Mouse (Mus musculus): Measurements from ENCODE around the gene Atg16l2. TPM values are rescaled to one million over a fixed set of nuclear protein-coding genes. Genes with fewer than 3 reads are reported as not detected.

The Atg16l2 gene
- polyA plus RNA-seq, 1 experiment = 62.9 TPM

- 83% methylated on average over 6 of the region's 6 CpGs for WGBS
- peaks cover 3% of the 10 kb centered on the region; the same call in 1 of the 2 replicates for H3K27me3 ChIP-seq (ENCODE audit: control insufficient read depth, insufficient read depth, low read length)
- H3K4me3 ChIP-seq (ENCODE audit: extremely low read depth, insufficient read depth, insufficient read length) = no peak overlapping the region
- peaks cover 16% of the 10 kb centered on the region; the same call in 1 of the 2 replicates for H3K4me1 ChIP-seq (ENCODE audit: control insufficient read depth, insufficient read depth, insufficient read length)
- H3K27ac ChIP-seq (ENCODE audit: insufficient read depth, low read length) = no peak overlapping the region
- DNase-seq (ENCODE audit: low read depth in 1 of 2, low spot score in 2 of 2) = no peak
- H3K36me3 ChIP-seq (ENCODE audit: control insufficient read depth, insufficient read depth, low read length) = no peaks in the 10 kb centered on the region
- TF ChIP-seq CTCF (IDR thresholded peaks at IDR 0.05; ENCODE audit: extremely low read depth, insufficient read depth, insufficient read length, insufficient replicate concordance) (no peak), POLR2A (IDR thresholded peaks at IDR 0.05; ENCODE audit: low read depth, low read length) (no peak)
Observed at GRCm38 (mm10) chr7:101324142-101324962, 22.3 kb upstream of the Atg16l2 start.

GRCm38 (mm10) chr7:101323141-101323594 is 21.1 kb upstream of the Atg16l2 start:
- Histone ChIP-seq H3K4me1 (ENCODE audit: control insufficient read depth, insufficient read depth, insufficient read length) (peaks cover 16% of the 10 kb centered on the region; the same call in 1 of the 2 replicates), H3K4me3 (ENCODE audit: extremely low read depth, insufficient read depth, insufficient read length) (no peak overlapping the region), H3K36me3 (ENCODE audit: control insufficient read depth, insufficient read depth, low read length) (no peaks in the 10 kb centered on the region), H3K27me3 (ENCODE audit: control insufficient read depth, insufficient read depth, low read length) (peaks cover 3% of the 10 kb centered on the region; the same call in 1 of the 2 replicates), H3K27ac (ENCODE audit: insufficient read depth, low read length) (no peak overlapping the region)
- no peak for DNase-seq (ENCODE audit: low read depth in 1 of 2, low spot score in 2 of 2)
- TF ChIP-seq POLR2A (IDR thresholded peaks at IDR 0.05; ENCODE audit: low read depth, low read length) (no peak), CTCF (IDR thresholded peaks at IDR 0.05; ENCODE audit: extremely low read depth, insufficient read depth, insufficient read length, insufficient replicate concordance) (no peak)
- 73% methylated on average over 4 of the region's 4 CpGs for WGBS

GRCm38 (mm10) chr7:101321218-101321827 is 19.3 kb upstream of the Atg16l2 start:
- H3K27ac ChIP-seq (ENCODE audit: insufficient read depth, low read length) = no peak overlapping the region

GRCm38 (mm10) chr7:101320399-101321217 is 18.6 kb upstream of the Atg16l2 start:
- H3K4me1 ChIP-seq (ENCODE audit: control insufficient read depth, insufficient read depth, insufficient read length) = peaks cover 21% of the 10 kb centered on the region; the same call in 1 of the 2 replicates
- peak overlapping the region; percentile 65 for H3K4me3 ChIP-seq (ENCODE audit: extremely low read depth, insufficient read depth, insufficient read length)
- WGBS = 7% methylated on average over 36 of the region's 37 CpGs
- DNase-seq (ENCODE audit: low read depth in 1 of 2, low spot score in 2 of 2) = peak in 1 of 2 experiments; percentile 23
- H3K27me3 ChIP-seq (ENCODE audit: control insufficient read depth, insufficient read depth, low read length) = peaks cover 3% of the 10 kb centered on the region; the same call in 1 of the 2 replicates
- TF ChIP-seq POLR2A (IDR thresholded peaks at IDR 0.05; ENCODE audit: low read depth, low read length) (no peak), CTCF (IDR thresholded peaks at IDR 0.05; ENCODE audit: extremely low read depth, insufficient read depth, insufficient read length, insufficient replicate concordance) (no peak)
- no peaks in the 10 kb centered on the region for H3K36me3 ChIP-seq (ENCODE audit: control insufficient read depth, insufficient read depth, low read length)
- no peak overlapping the region for H3K27ac ChIP-seq (ENCODE audit: insufficient read depth, low read length)

More at GRCm38 (mm10) chr7:101321218-101321827, 19.3 kb upstream of the Atg16l2 start:
- TF ChIP-seq CTCF (IDR thresholded peaks at IDR 0.05; ENCODE audit: extremely low read depth, insufficient read depth, insufficient read length, insufficient replicate concordance) (no peak), POLR2A (IDR thresholded peaks at IDR 0.05; ENCODE audit: low read depth, low read length) (no peak)
- WGBS = 2% methylated on average over 60 of the region's 61 CpGs
- H3K4me1 ChIP-seq (ENCODE audit: control insufficient read depth, insufficient read depth, insufficient read length) = peaks cover 16% of the 10 kb centered on the region; the same call in 1 of the 2 replicates
- H3K36me3 ChIP-seq (ENCODE audit: control insufficient read depth, insufficient read depth, low read length) = no peaks in the 10 kb centered on the region
- peak overlapping the region; percentile 65 for H3K4me3 ChIP-seq (ENCODE audit: extremely low read depth, insufficient read depth, insufficient read length)
- H3K27me3 ChIP-seq (ENCODE audit: control insufficient read depth, insufficient read depth, low read length) = peaks cover 3% of the 10 kb centered on the region; the same call in 1 of the 2 replicates
- peak in 1 of 2 experiments; percentile 22 for DNase-seq (ENCODE audit: low read depth in 1 of 2, low spot score in 2 of 2)

GRCm38 (mm10) chr7:101319796-101320195 is 17.7 kb upstream of the Atg16l2 start:
- peaks cover 21% of the 10 kb centered on the region; the same call in 1 of the 2 replicates for H3K4me1 ChIP-seq (ENCODE audit: control insufficient read depth, insufficient read depth, insufficient read length)
- 92% methylated on average over 1 of the region's 1 CpGs for WGBS
- no peak for DNase-seq (ENCODE audit: low read depth in 1 of 2, low spot score in 2 of 2)
- no peak for TF ChIP-seq POLR2A (IDR thresholded peaks at IDR 0.05; ENCODE audit: low read depth, low read length)
- no peak for TF ChIP-seq CTCF (IDR thresholded peaks at IDR 0.05; ENCODE audit: extremely low read depth, insufficient read depth, insufficient read length, insufficient replicate concordance)
- no peak overlapping the region for H3K4me3 ChIP-seq (ENCODE audit: extremely low read depth, insufficient read depth, insufficient read length)
- peaks cover 3% of the 10 kb centered on the region; the same call in 1 of the 2 replicates for H3K27me3 ChIP-seq (ENCODE audit: control insufficient read depth, insufficient read depth, low read length)
- no peak overlapping the region for H3K27ac ChIP-seq (ENCODE audit: insufficient read depth, low read length)
- H3K36me3 ChIP-seq (ENCODE audit: control insufficient read depth, insufficient read depth, low read length) = no peaks in the 10 kb centered on the region

GRCm38 (mm10) chr7:101318848-101319247 is 16.8 kb upstream of the Atg16l2 start:
- H3K36me3 ChIP-seq (ENCODE audit: control insufficient read depth, insufficient read depth, low read length) = no peaks in the 10 kb centered on the region

More at GRCm38 (mm10) chr7:101318848-101319247, 16.8 kb upstream of the Atg16l2 start:
- no peak for DNase-seq (ENCODE audit: low read depth in 1 of 2, low spot score in 2 of 2)
- Histone ChIP-seq H3K27me3 (ENCODE audit: control insufficient read depth, insufficient read depth, low read length) (peaks cover 3% of the 10 kb centered on the region; the same call in 1 of the 2 replicates), H3K4me1 (ENCODE audit: control insufficient read depth, insufficient read depth, insufficient read length) (peaks cover 21% of the 10 kb centered on the region; the same call in 1 of the 2 replicates), H3K4me3 (ENCODE audit: extremely low read depth, insufficient read depth, insufficient read length) (no peak overlapping the region), H3K27ac (ENCODE audit: insufficient read depth, low read length) (no peak overlapping the region)
- TF ChIP-seq CTCF (IDR thresholded peaks at IDR 0.05; ENCODE audit: extremely low read depth, insufficient read depth, insufficient read length, insufficient replicate concordance) (no peak), POLR2A (IDR thresholded peaks at IDR 0.05; ENCODE audit: low read depth, low read length) (no peak)
- WGBS = 83% methylated on average over 4 of the region's 4 CpGs
